Mouse (Mus musculus) adrenal gland, adult (tissue): ENCODE data around the gene Samd4.

ENCODE experiments used
- DNase-seq, 2 experiments: peaks; one replicate each; pipeline ENCODE4 v3.0.0; 2022 to 2023; ENCODE audit warnings: low spot score in 1 of 2; ENCODE audit not compliant: inconsistent age in 2 of 2

Samd4 gene

DNA sequence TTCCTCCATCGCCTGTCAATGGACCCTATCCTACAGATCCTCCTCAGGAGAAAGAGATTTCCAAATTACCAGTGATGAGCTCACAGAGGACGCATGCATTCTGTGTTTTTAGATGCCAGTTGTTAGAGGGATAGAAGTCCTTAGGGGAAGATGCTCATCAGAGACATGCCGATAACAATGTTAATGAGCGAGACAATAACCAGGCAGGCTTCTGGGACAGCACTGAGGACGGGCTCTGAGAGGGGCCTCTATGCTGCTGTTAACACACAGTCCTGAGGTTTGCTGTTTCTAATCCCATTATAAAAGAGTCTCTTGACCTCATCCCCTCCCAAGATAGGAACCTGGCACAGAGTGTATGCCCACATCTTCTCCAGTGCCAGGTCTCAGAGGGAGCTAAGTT, 171.2 kb downstream of the Samd4 start:
- DNase-seq = peak in 1 of 2 experiments; percentile 50

DNA sequence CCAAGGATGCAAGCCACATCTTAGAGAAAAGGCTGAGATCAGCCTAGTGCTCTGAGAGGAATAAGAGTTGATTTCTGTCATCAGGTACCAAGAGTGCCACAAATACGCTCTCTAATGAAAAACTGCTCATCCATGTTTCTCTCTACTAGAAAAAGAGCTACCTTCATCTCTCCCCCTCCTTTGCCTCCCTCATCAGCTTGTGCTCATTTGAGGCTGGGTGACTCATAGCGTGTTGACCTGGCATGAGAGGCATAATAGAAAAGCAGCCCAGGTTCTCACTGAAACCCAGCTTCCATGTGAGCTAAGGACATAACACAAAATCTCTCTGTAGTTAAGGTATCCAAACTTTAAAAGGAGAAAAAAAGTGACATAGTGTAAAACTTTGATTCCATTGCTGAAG, 176.3 kb downstream of the Samd4 start:
- peak in 1 of 2 experiments; percentile 53 for DNase-seq

DNA sequence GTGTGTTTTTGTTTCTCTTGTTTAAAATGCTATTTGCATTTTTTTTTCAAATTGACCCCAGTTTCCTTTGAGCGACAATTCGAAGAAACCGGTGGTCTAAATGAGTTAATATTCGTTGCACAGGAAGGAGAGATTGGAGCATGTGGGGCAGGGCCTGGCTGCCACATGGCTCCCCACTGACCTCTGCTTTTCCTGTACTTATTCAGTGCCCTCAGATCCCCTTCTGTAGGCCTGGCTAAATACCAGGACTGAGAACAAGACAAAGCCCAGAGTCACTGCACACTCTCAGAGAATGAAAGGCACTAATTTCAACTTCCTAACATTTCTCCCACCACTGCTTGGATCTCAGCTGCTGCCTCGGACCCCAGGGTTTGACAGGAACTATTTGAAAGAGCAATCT, 182.4 kb downstream of the Samd4 start:
- no peak for DNase-seq

DNA sequence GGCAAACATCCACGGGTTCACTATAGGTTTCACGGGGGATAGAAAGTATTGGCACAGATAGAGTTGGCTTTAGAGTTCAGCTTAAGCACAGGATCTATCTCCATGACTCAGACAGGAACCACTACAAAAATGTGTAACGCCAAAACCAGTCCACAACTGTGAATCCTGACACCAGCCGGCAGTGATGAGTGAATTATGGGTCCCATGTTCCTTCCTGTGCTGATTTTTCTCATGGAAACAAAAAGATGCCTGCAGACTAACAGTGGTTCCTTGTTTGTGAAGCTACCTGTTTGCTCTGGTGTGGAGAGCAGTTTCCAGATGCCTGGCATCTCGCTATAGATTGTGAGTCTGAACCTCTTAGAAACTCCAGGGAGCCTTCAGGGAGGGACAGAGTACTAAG, 184.2 kb downstream of the Samd4 start:
- DNase-seq = peak in 1 of 2 experiments; percentile 41

DNA sequence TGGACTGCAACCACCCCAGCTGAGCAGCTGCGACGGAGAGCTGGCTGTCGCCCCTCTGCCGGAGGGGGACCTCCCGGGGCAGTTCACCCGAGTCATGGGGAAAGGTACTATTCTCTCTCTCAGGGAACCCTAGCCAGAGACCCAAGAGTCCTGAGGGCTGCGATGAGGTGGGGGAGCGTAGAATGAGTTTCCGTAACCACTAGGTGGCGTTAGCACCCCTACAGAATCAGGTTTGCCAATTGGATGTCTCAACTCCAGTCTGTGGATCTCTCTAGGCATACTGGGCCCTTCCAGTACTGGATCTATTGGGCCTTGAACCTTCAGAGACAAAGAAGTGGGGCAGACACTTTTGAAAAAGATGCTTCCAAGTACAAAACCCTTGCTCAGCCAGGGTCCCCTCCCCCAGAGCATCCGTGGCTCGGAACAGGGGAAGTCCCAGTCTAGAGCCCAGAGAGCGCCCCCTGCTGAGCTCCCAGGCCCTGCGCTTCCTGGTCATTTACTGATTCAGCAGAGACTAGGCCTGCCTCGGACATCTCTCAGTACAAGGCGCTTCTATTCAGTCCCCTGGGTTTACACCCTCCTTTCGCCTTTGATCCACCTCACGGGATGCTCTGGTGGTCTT, 191.5 kb downstream of the Samd4 start:
- DNase-seq = peak; percentile 36 to 65

DNA sequence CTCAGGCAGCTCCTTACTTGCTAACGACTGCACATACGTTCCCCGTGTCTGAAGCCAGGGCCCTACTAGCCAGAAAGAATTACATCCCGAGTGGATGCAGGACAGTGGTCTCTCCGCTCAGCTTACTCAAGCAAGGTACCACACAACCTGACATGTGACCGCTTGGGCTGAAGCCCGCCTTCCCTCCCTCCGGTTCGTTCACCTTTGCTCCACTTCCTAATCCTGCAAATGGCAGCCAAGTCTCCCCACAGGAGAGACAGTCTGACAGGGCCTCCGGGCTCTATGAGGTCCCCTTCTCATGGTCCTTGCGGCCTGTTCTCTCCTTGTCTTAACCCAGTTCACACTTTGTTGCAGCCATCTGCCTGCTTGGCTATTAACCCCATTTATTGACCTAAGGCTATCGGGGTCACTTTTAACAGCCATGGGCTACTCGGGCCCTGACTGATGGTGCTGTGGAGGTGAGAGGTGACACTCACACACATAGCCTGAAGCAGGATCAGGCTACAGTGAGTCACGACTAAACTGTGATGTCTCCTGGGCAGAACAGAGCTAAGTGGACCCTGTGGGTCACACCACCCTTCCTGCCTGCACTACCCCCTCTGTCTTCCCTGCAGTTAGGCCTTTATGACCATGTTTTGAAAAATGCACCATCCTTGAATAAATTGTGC, 192.5 kb downstream of the Samd4 start:
- no peak for DNase-seq

DNA sequence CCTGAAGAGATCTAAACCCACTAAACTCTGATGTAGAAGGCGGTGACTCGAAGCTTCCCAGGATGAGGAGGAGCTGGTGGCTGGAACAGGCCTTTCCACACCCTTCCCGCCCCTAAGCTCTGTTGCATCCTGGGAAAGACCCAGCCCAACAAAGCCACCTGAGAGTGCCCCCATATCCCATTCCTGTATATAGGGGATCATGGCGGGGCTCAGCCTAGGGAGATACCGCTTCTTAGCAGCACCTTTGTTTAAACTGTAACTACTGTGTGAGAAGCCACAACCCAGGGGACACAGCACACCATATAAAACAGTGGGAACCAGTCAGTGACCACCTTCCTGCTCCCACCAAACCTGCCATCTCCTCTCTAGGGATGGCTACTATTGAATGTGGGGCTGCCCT, 193.2 kb downstream of the Samd4 start:
- no peak for DNase-seq

DNA sequence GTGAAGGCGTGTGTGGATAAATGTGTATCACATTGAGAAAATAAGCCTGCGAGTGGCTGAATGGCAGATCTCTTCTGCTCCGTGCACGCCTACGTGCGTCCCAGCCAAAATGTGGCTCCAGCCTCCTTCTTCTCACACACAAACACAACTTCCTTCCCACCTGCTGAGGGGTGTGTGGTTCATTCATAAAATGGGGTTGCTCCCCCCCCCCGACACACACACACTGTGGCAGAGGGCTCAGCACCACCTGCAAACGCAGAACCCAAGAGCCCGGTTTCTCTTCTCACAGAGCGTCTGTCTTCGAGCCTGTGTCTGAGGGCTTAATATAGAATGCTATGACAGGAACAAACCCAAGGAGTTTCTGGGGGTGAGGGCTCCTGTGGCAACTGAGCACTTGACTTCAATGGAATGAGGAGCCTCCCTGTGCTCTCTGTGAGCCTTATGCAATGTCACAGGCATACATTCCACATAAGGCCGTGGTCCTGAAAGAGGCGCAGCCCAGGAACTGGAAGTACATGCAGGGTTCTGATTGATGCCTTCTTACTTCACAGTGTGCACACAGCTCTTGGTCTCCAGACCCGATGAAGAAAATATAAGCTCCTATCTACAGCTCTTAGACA, 194.4 kb downstream of the Samd4 start:
- DNase-seq = no peak

DNA sequence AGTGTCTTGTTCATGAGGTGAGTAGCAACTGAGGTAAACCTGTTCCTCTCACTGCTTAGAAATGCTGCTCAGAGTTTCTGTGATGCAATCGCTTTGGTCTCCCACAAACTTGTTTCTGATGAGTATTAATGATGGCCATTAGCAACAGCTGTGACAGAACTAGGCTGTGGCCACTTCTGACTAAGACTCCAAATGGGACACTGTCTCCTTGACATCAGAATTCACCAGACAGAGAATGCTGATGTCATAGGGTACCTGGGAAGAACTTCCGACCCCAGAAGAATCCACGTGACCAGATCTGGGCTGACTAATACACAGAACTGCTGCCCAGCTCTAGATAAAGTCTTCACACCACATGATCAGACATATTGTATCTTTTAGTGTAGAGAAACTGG, 194.9 kb downstream of the Samd4 start:
- DNase-seq = peak in 1 of 2 experiments; percentile 77

DNA sequence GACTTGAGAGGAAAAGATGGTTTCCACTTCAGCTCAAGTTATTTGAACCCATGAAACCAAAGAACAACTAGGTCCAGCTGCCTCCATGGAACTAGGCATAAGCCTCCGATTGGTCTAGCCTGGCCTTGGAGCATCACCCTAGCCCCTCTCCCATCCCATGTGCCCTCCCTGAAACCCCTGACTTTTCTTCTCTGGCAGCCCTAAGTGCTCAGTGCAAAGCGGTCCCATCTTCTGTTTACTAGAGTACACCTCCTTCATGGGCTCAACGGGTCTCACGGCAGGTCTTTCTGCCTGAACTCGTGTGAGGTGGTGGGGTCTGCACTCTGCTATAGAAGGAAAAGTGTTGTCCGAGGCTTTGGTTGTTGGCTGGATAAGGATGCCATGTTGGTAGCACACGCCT, 197.3 kb downstream of the Samd4 start:
- no peak for DNase-seq

DNA sequence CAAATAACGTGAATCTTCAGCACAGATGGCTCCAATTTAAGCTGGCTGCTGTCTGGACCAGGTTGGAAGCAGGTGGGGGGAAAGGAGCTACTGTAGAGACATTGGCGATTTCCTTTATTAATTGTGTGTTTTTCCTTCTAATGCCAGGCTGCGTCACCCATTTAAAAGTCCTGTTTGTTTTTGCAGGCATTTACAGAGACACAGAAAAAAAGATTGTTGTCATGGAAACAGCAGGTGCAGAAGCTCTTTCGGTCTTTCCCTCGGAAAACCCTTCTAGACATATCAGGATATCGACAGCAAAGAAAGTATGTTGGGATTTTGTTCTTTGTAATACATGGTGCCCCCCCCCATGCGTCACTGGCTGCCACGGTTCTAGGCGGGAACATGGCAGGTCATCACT, 200.7 kb downstream of the Samd4 start:
- DNase-seq = no peak

DNA sequence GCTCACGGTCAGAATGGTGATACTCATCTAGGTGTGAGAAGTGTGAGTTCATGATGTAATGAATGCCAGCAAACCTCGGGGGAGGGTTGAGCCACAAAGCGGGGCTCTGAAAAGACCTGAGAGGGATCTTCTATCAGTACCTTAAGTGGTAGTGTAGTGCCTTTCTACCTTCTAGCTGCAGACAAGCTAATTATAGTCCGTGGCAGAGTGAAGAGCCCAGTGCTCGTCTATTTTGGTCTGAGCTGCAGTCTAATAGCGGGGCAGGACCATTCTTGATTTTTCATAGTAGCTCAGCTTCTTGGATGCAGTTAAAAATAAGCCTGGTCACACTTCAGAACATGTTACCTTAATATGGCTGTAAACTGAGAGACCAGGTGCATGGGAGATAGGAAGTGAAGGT, 201.2 kb downstream of the Samd4 start:
- no peak for DNase-seq

DNA sequence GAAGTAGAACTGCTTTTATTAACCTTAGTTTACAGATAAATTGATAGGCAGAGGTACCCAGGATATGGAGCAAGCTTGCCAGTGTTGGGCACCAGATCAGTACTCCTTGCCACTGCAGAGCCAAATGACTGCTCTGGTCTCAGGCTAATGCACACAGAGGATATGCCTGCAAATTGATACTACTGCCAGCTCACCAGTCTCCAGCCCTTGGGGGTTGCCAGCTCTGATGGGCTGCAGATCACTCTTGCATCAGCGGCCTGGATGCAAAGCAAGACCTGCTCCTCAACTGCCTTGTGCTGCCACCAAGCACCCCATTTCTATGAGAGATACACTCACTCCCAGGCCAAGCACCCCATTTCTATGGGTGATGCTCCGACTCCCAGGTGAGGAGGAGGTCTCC, 202.0 kb downstream of the Samd4 start:
- no peak for DNase-seq

DNA sequence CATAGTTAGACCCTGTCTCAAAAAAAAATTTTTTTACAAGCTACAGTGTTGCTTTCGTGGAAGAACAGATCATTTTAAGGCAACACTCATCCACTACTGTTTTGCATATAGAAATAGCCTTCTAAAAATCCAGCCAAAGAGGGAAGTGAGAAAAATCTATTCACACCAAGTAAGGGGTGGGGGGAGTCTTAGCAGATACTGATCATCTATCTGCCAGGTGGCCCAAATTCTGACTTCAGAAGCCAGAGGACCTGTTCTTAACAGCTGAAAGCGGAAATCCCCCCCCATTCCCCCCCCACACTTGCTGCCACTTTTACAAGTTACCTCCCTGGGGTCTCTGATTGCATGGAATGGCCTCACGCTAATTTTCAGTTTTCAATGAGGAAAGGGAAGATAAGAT, 203.5 kb downstream of the Samd4 start:
- no peak for DNase-seq

DNA sequence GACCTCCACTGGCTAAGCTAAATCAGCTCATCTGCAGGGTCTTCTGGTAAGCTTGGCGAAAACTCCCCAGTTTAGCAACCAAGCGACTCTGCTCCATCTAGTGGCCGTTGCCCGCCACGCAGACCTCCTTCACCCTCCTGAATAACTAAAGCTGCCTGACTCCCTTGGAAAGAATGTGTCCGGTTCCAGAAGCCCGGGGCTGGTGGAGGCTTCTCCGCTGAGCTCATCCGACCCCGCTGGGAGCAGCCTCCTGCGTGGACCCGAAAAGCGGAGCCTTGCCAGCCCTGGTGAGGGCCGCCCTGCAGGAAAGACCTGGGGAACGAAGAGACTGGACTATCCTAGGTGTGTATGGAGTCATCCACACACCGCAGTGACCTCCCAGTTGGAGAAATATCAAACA, 204.1 kb downstream of the Samd4 start:
- peak; percentile 79 to 91 for DNase-seq

DNA sequence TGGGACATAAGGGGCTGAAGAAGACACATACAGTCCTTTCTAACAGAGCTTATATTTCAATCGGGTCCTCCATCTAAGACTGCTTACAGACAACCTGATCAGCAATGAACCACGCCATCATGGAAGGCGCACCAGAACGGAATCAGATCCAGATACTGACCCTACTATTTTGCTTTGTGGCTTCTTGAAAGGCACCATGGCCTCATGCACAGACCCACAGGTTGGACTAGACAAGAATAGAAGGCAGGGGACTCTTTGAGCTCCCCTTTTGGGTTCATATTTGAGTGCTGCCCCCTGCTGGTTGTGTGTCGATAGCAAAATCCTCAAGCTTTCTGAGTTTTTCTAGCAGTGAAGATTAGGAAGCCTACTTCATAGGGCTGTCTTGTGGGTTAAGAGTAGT, 204.5 kb downstream of the Samd4 start:
- peak; percentile 73 to 93 for DNase-seq

DNA sequence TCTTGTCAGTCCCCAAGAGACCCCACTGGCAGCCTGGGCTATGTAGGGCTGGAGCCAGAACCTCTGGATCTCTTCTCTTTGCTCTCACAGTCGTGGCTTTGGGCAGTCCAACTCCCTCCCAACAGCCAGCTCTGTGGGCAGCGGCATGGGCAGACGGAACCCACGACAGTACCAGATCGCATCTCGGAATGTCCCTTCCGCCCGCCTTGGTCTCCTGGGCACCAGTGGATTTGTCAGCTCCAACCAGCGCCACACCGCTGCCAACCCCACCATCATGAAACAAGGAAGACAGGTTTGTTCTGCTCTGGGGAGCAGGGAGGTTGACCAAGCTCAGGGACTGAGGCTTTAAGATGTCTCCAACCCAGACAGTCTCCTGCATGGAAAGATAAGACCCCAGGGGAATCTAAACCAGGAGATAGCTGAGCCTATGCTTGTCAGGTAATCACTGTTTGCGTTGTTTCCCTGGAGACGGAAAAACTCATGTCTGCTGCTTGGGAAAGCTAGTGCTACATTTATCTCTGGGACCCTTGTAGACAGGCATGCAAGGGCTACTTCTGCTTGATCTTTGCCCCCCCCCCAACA, 205.1 kb downstream of the Samd4 start:
- DNase-seq = no peak

DNA sequence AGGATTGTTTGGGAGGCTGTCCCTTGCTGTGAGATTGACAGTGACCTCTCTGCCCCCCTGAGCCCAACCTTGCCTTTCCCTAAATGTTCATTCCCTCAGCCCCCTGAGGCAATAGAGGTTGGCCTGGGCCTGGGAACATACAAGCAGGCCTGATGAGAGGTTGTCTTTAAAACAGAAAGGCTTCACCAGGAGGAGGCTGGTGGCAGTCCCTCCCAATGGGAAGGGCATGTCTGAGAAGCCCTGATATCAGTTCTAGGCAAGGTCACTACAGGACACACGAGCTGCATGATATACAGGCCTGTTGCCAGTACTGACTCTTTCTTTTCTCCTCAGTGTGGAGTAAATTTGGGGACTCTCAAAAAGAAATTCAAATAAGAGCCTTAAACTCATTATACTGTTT, 205.7 kb downstream of the Samd4 start:
- no peak for DNase-seq

DNA sequence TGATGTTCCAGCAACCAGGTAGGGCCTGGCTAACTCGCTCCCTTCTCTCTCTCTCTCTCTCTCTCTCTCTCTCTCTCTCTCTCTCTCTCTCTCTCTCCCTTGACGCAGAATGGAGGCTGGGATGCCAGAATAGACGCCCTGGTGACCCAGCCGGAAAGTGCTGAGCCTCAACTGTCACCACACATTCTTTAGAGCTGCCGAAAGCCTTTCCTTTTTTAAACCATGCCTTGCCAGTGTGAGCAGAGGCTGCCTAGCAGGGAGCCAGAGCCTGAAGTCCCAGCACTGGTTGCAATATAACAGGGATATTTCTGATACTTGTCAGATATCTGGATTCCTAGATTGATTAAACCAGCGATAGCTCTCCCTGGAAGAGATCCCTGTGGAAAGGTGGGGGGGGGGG, 206.5 kb downstream of the Samd4 start:
- no peak for DNase-seq

DNA sequence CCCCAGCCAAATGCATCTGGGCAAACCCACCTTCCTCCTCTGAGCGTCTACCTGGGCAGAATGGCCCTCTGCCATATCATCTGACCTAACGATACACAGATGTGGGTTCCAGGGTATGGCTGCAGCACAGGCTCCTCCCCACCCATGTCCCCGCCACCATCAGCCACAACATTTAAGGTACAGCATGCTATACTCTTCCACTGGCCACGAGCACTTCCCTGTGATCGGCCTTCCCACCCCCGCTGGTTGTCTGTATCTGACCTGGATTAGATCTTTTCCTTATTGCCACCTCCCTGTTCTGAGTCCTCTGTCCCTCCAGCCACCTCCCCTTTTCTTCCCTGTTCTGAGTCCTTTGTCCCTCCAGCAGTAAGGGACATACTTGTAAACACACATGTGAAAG, 209.3 kb downstream of the Samd4 start:
- no peak for DNase-seq

DNA sequence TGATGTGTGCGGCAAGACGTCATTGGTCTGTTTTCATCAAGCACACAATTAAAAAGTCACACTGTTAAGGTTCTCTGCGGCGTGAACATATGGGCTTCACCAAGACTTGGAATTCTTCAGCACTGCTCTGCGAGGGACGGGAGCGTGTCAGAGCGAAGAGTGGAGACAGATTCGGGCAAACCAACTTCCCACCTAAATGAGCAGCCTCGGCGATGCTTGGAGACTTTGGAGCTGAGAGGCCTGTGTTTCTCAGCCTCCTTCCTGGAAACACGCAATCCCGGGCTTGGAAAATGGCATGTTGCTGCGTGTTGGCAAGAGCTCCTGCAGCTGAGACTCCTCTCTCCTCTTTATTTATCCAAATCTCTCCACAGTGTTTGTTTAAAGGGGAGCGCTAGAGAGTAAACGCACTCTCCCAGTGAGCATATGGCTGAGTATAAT, 210.7 kb downstream of the Samd4 start:
- DNase-seq = no peak

DNA sequence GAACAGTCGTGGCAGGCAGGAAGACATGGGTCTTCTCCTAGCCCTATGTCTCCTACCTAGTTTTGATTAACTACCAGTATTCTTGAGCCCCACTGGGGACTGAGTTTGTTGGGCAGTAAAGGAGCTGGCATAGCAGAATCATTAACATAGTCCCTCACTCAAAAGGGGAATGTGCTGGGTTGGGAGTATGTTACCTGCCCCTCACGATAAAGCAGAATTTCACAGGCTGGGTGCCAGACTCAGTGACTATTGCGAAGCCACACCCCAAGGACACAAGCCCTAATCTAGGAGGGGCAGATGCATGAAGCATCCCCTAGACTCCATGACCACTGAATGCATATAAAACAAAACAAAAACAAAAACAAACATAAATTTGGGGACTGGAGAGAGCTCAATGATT, 212.4 kb downstream of the Samd4 start:
- no peak for DNase-seq
